Mouse (Mus musculus) lung, adult 2 months (tissue): ENCODE measurements around the gene Kmt2d. TPM values are rescaled to one million over a fixed set of nuclear protein-coding genes. Genes with fewer than 3 reads are reported as not detected.
"Not testable (repeated sequence)": the region's sequence is repeated elsewhere in the genome, so short reads cannot be mapped to it uniquely, and the experiment has no call there.

ENCODE experiments used
- DNase-seq: peaks from one replicate; pipeline ENCODE4 v3.0.0; 2022
- H3K4me1 ChIP-seq: fragments of 200-500 bp; 2 replicates; pipeline ENCODE4 v1.6.1; 2011; ENCODE audit warnings: low read length; ENCODE audit not compliant: control insufficient read depth, insufficient read depth
- H3K4me3 ChIP-seq: fragments of 200-500 bp; replicated peaks from 2 replicates; pipeline ENCODE3; 2011; ENCODE audit warnings: low read depth, mild to moderate bottlenecking, control low read depth, low read length; ENCODE audit errors: extremely low read depth
- CTCF ChIP-seq: fragments of 200-500 bp; IDR thresholded peaks from 2 replicates; pipeline ENCODE4 v1.5.1; 2011; ENCODE audit warnings: mild to moderate bottlenecking, low read length, control low read depth; ENCODE audit not compliant: insufficient read depth
- POLR2A ChIP-seq: fragments of 200-500 bp; IDR thresholded peaks from 2 replicates; pipeline ENCODE4 v1.6.1; 2011; ENCODE audit warnings: low read depth, mild to moderate bottlenecking, control low read depth, low read length, borderline replicate concordance; ENCODE audit errors: extremely low read depth
- WGBS: fragments of 180-500 bp; shearing (Covaris S2); methylation state at CpG from one replicate; pipeline ENCODE4 v1.1.7; 2018; 5-methylcytosine and 5-hydroxymethylcytosine counted together
- polyA plus RNA-seq: library from polyadenylated mRNA; depleted of rRNA; stranded (reverse); fragments of >200 nt; gene quantifications from 2 replicates; pipeline ENCODE4 v1.2.3, GENCODE M21; 2012; rRNA removed

Kmt2d gene
- polyA plus RNA-seq, result 24.7 and 36.0 TPM in 2 replicates

DNA sequence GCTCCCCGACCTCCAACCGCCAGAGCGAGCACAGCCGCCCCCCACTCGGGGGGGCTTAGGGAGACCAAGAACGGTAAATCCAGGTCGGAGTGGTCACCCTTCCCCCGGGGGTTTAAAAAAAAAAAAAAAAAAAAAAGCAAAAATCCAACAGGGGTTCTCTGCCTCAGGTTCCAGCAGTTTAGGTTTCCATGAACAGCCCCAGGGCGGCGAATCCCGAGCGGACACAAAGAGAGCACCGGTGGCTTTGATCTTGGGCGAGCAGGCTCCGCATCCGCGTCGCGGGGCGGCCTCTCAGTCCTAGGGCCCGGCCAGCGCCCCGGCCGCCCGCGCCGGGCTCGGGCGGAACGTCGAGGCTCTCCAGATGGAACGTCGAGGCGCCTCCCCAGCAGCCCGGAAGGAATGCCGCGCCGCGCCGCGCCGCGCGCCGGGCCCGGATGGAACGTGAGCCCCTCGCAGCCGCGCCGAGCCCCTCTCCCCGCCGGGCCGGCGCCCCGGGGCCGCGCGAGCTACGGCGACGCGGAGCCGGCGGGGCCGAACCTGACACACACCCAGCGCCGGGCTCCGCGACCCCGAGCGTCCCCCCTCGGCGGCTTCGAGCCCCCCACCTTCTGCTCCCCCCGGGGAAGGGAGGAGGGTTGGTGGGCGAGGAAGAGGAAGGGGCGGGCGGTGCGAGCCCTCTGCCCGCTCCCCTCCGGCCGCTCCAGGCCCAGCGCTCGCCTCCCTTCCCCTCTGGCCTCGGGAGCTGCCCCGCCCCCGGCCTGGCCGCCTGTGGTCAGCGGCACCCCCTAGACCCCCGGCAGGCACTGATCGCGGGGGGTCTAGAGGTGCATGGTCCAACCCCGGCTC, at the start of gene Kmt2d:
Kmt2d (minus strand) TSS at position 135 of the 846 bp plus-strand sequence.
- Histone ChIP-seq H3K4me3 (peak within 1 kb of the TSS; percentile 95), H3K4me1 (peaks cover 20% of the 10 kb centered on the region)
- 1% methylated on average over 93 of the region's 94 CpGs for WGBS
- TF ChIP-seq CTCF, result no peak
- no peak for DNase-seq

DNA sequence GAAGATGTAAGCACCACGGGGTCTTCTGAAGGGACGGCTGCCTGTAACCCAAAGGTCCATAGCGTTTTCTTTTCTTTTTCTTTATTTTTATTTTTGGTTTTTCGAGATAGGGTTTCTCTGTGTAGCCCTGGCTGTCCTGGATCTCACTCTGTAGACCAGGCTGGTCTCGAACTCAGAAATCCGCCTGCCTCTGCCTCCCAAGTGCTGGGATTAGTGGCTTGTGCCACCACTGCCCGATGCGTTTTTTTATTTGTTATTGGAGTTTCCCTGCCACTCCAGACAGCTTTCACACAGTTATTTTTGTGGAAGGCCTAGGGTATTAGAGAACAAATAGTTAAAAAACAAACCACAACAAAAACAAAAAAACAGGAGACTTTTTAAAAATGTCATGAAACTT, 47.5 kb upstream of the Kmt2d start:
- H3K4me3 ChIP-seq, result peak overlapping the region; percentile 72
- not testable (repeated sequence) for DNase-seq, H3K4me1 ChIP-seq
- WGBS, result 17% methylated on average over 8 of the region's 8 CpGs

DNA sequence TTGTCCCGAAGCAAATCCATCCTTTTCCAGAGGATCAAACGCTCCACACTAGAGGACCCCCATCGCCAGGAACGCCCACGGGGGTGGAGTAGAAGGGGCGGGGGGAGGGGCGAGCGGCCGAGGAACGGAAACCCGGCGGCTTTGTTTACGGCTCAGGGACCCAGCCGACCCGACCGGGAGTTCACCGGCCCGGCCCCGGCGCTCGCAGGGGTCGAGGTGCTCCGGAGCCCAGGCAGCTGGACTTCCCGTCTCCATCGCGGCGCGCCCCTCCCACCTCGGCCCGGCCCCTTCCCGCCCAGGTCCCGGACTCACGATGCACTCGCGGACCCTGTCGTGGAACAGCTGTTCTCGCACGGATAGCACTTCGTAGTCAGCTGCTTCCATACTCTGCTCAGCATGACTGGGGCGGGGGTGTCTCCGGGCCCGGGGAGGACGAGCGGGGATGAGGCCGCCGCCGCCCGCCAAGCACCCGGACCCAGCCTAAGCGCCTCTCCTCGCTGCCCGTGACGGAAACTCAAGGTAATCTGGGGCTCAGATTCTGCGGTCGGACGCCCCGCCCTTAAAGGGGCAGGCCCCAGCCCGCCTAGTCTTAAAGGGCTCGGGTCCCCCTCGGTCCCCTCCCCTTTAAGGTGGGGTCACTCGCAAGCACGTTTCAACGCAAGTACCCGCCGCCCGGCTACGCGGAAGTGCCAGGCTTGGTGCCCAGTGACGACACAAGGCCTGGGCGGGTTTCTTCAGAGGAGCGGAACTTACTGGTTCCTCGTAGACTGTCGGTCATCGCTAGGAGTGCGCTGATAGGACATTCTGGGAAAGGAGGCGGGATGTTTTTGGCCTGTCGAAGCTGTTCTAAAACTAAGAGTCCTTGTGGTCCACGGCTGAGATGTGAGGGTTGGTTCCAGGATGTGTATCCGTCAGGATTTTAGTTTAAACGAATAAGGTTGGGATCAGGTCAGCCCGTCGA, 46.8 kb upstream of the Kmt2d start, which contains the start of gene Lmbr1l:
Lmbr1l (minus strand) TSS at position 694 of the 961 bp plus-strand sequence.
- DNase-seq, result peak; percentile 99
- TF ChIP-seq CTCF (no peak), POLR2A (peak; percentile 85; the same call in 1 of the 2 replicates)
- peak within 1 kb of the TSS; percentile 91 for H3K4me3 ChIP-seq
- H3K4me1 ChIP-seq, result no peaks in the 10 kb centered on the region; the same call in 1 of the 2 replicates
- WGBS, result under 1% methylated on average over 77 of the region's 82 CpGs

DNA sequence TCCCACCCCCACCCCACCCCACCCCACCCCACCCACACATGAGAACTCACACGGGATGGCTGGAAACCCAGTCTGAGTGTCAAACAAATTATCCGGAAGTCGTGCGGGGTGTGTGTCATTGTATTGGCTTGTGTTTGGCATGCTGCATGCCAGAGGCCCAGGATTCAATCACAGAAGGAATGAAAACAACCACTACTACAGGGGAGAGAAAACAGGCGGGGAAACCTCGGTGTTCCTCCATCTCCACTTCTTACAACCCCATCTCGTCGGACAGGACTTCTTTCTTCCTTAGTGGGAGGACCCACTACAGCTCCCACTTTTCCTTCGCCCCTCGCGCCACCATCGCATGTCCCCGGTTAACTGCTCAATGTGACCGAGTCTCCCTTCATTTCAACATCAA, 46.1 kb upstream of the Kmt2d start:
- Histone ChIP-seq H3K4me3 (peak overlapping the region; percentile 91), H3K4me1 (no peaks in the 10 kb centered on the region; the same call in 1 of the 2 replicates)
- WGBS, result under 1% methylated on average over 14 of the region's 14 CpGs
- DNase-seq, result peak; percentile 36
- TF ChIP-seq POLR2A (no peak), CTCF (no peak)

DNA sequence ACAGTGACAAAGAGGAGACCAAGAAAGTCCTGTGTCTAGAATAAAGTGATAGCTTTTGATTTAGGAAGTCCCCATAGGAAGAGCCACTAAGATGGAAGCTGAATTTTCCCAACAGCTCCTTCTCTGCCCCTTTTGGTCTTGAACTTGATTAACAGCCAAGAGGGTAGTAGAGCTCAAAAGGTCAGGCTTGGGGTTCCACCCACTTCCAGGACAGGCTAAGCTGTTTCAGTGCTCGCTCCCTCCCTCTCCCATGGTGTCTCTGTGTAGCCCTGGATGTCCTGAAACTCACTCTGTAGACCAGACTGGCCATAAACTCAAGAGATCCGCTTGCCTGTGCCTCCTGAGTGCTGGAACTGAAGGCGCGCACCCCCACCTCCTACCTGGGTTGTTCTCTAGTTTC, 45.0 kb upstream of the Kmt2d start:
- no peak for TF ChIP-seq POLR2A
- TF ChIP-seq CTCF, result no peak
- Histone ChIP-seq H3K4me1 (no peaks in the 10 kb centered on the region; the same call in 1 of the 2 replicates), H3K4me3 (no peak overlapping the region)
- no peak for DNase-seq
- WGBS, result 86% methylated on average over 4 of the region's 4 CpGs

DNA sequence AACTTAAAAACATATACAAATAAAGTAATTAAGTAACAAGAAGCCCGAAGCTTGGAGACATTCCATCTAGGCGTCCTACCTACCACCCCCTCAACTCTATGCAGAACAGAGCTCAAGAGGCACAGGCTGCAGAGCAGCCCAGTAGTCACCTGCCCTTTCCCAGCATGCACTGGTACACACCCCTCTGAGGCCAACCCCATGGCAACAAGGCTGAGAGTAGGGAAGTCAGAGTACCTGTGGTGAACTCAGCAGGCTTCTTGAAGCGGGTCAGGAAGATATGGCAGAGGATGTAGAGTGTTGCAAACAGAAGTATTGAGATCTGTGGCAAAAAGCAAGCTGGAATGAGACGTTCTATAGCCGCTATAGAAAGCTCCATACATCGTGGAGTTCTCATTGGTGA, 43.9 kb upstream of the Kmt2d start:
- no peak for DNase-seq
- H3K4me1 ChIP-seq, result no peaks in the 10 kb centered on the region; the same call in 1 of the 2 replicates
- no peak for TF ChIP-seq POLR2A
- TF ChIP-seq CTCF, result no peak
- H3K4me3 ChIP-seq, result no peak overlapping the region
- 78% methylated on average over 6 of the region's 6 CpGs for WGBS

DNA sequence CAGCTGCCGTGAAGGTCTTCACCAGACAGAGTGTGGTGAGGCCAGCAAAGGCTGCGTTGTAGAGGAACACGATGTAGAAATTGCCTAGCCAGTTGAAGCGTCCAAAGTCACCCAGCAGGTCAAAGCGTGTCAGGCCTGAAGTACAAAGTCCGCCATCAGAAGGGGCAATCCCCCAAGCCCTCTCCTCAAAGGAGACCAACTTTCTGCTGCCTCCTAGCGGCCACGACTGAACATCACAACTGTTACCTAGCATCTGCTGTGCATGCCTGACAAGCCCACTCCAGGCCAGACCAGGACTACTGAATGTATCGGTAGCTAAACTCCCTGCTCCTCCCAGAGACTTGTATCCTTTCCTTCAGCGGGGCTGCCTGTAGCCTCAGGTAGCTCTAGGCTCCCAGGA, 33.7 kb upstream of the Kmt2d start:
- TF ChIP-seq POLR2A (no peak), CTCF (peak; percentile 84)
- WGBS, result 39% methylated on average over 10 of the region's 10 CpGs
- DNase-seq, result peak; percentile 40
- Histone ChIP-seq H3K4me3 (no peak overlapping the region), H3K4me1 (no peaks in the 10 kb centered on the region)

DNA sequence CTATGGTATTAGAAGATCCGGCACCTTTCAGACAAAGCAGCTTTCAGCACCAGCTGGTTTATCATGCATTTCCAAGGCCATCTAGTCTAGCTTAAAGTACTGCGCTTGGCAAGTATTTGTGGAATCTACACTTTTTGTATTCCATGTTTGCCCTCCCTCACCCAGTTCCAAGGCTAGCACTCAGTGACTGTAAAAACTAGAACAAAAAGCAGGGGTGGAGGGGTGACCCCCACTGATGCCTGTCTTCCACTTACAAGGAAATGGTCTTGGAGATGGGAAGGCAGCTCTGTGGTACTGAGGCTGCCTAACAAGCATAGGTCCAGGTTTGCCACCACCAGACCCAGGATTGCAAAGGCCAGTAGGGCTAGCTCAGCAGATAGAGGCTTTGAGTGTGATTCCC, 31.6 kb upstream of the Kmt2d start:
- TF ChIP-seq POLR2A (no peak), CTCF (no peak)
- no peak overlapping the region for H3K4me3 ChIP-seq
- 85% methylated on average over 2 of the region's 2 CpGs for WGBS
- DNase-seq, result no peak
- H3K4me1 ChIP-seq, result peaks cover 5% of the 10 kb centered on the region; the same call in 1 of the 2 replicates

DNA sequence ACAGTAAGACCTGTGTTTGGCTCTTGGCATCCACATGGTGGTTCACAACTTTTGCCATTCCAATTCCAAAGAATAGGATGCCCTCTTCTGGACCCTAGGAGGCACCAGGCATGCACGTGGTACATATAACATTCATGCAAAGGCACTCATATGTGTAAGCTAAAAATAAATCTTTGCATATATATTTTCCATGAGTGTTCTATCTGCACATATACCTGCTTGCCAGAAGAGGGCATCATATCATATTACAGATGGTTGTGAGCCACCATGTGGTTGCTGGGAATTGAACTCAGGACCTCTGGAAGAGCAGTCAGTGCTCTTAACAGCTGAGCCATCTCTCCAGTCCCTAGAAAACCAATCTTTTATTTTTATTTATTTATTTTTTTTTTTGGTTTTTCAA, 30.5 kb upstream of the Kmt2d start:
- Histone ChIP-seq H3K4me1 (peaks cover 8% of the 10 kb centered on the region; the same call in 1 of the 2 replicates), H3K4me3 (no peak overlapping the region)
- no peak for TF ChIP-seq CTCF
- TF ChIP-seq POLR2A, result no peak
- DNase-seq, result no peak
- WGBS, result 63% methylated on average over 1 of the region's 1 CpGs
